Mouse (Mus musculus) myocyte (in vitro differentiated cells): ENCODE results near the gene Ski.

Experiments
- E2F4 ChIP-seq: IDR thresholded peaks from one replicate; pipeline ENCODE4 v1.6.1; 2011; ENCODE audit warnings: mild to moderate bottlenecking, control low read depth, moderate library complexity; ENCODE audit not compliant: insufficient read depth
- POLR2A ChIP-seq: IDR thresholded peaks from one replicate; pipeline ENCODE4 v1.6.1; 2011; ENCODE audit warnings: low read depth, mild to moderate bottlenecking, control low read depth, moderate library complexity; ENCODE audit not compliant: insufficient read length
- TCF12 ChIP-seq: IDR thresholded peaks from one replicate; pipeline ENCODE4 v1.6.1; 2011; ENCODE audit warnings: mild to moderate bottlenecking, control low read depth; ENCODE audit not compliant: poor library complexity, insufficient read depth, severe bottlenecking
- TCF3 ChIP-seq: IDR thresholded peaks from one replicate; pipeline ENCODE4 v1.6.1; 2011; ENCODE audit warnings: low read depth, control low read depth; ENCODE audit not compliant: insufficient read length
- USF1 ChIP-seq: IDR thresholded peaks from one replicate; pipeline ENCODE4 v1.6.1; 2011; ENCODE audit warnings: low read depth, mild to moderate bottlenecking, control low read depth, moderate library complexity

DNA sequence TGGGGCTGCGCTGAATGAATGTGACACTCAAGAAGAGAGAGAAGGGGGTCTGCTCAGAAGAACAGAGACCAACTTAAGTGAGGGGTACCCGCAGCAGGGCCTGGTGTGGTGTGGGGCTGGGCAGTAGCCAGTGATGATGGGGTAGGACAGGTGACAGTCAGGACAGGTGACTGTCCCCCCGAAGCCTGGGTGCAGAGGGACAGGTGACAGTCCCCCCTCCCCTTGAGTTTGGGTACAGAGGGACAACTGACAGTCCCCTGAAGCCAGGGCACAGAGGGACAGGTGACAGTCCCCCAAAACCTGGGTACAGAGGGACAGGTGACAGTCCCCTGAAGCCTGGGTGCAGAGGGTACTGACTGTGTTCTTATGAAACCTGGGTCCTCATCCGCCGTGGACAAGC, 96.2 kb downstream of the Ski start:
- TF ChIP-seq POLR2A (no peak), E2F4 (no peak), TCF12 (no peak), TCF3 (no peak), USF1 (no peak)
